In genomic region chr8:76211891-76212290, GRCm38 (mm10) we compare ENCODE assay signal across 29 mouse cellular contexts.
"Had no signal": no experiment of that assay in that cellular context is flagged by ENCODE, and none has a peak within 500 bp of the region (broad histone marks: within the 10 kb centered on the region; RNA-seq: fewer than 3 reads in every experiment).

No protein-coding gene starts in this region.

- DNase-seq: cerebellum, adult 2 months; cerebellum, adult 8-10 months; cerebellum, adult 9-10 months; cerebellum, adult 9-11 months; cerebellum, postnatal 10 days; cerebellum, postnatal 14 days; cerebellum, postnatal 25 days; cerebellum, postnatal 36 days; embryo, embryonic 11 days; forebrain, postnatal 0 days; gastrocnemius, adult 2 months; gastrocnemius, postnatal 10 days; gastrocnemius, postnatal 14 days; gastrocnemius, postnatal 25 days; gastrocnemius, postnatal 36 days; heart, adult 11 months; heart, adult 18-20 months; heart, adult 2 months had no signal

- H3K4me3 ChIP-seq: embryonic facial prominence, embryonic 10.5 days; embryonic facial prominence, embryonic 12.5 days; embryonic facial prominence, embryonic 13.5 days; embryonic facial prominence, embryonic 15.5 days; erythroblast, embryonic 14.5 days; forebrain, embryonic 10.5 days; forebrain, embryonic 12.5 days; forebrain, embryonic 13.5 days; forebrain, embryonic 15.5 days; gastrocnemius, adult 2 months; heart, adult 2 months had no signal

- H3K4me1 ChIP-seq: embryonic facial prominence, embryonic 10.5 days; embryonic facial prominence, embryonic 12.5 days; embryonic facial prominence, embryonic 13.5 days; embryonic facial prominence, embryonic 15.5 days; forebrain, embryonic 10.5 days; forebrain, embryonic 12.5 days; forebrain, embryonic 13.5 days; forebrain, embryonic 15.5 days had no signal

- H3K9ac ChIP-seq: embryonic facial prominence, embryonic 12.5 days; embryonic facial prominence, embryonic 13.5 days; embryonic facial prominence, embryonic 15.5 days; forebrain, embryonic 12.5 days; forebrain, embryonic 13.5 days; forebrain, embryonic 15.5 days; forebrain, postnatal 0 days had no signal

- H3K27me3 ChIP-seq: embryonic facial prominence, embryonic 12.5 days; embryonic facial prominence, embryonic 13.5 days; embryonic facial prominence, embryonic 15.5 days; forebrain, embryonic 12.5 days; forebrain, embryonic 13.5 days; forebrain, embryonic 15.5 days had no signal

- H3K9me3 ChIP-seq: embryonic facial prominence, embryonic 10.5 days; embryonic facial prominence, embryonic 12.5 days; embryonic facial prominence, embryonic 13.5 days; embryonic facial prominence, embryonic 15.5 days; forebrain, embryonic 10.5 days; forebrain, embryonic 12.5 days; forebrain, embryonic 13.5 days; forebrain, embryonic 15.5 days had no signal

- H3K36me3 ChIP-seq: embryonic facial prominence, embryonic 10.5 days; embryonic facial prominence, embryonic 12.5 days; embryonic facial prominence, embryonic 13.5 days; embryonic facial prominence, embryonic 15.5 days; forebrain, embryonic 10.5 days; forebrain, embryonic 12.5 days; forebrain, embryonic 15.5 days had no signal

- H3K27ac ChIP-seq: embryonic facial prominence, embryonic 10.5 days; embryonic facial prominence, embryonic 12.5 days; embryonic facial prominence, embryonic 13.5 days; embryonic facial prominence, embryonic 15.5 days; forebrain, embryonic 10.5 days; forebrain, embryonic 12.5 days; forebrain, embryonic 13.5 days; forebrain, embryonic 15.5 days; gastrocnemius, adult 2 months; heart, adult 2 months had no signal

- ATAC-seq: forebrain, embryonic 13.5 days; forebrain, embryonic 14.5 days; forebrain, embryonic 15.5 days; forebrain, embryonic 16.5 days; forebrain, postnatal 0 days had no signal

- H3K4me2 ChIP-seq: embryonic facial prominence, embryonic 12.5 days; embryonic facial prominence, embryonic 13.5 days; embryonic facial prominence, embryonic 15.5 days; forebrain, embryonic 12.5 days; forebrain, embryonic 13.5 days; forebrain, embryonic 15.5 days had no signal
